Mouse (Mus musculus) forebrain, embryonic 12.5 days (tissue): ENCODE data around the gene Dnah2. TPM values are rescaled to one million over a fixed set of nuclear protein-coding genes. Genes with fewer than 3 reads are reported as not detected.

Experiments
- ATAC-seq: fragments of 200-750 bp; cut with Nextera tagmentation; 2 replicates; pipeline ENCODE4 v1.8.0; 2017; ENCODE audit warnings: moderate TSS enrichment; ENCODE audit not compliant: low FRiP score
- H3K27ac ChIP-seq: fragments of 300-500 bp; sonication (generic); 2 replicates; pipeline ENCODE4 v1.5.1; 2016; ENCODE audit warnings: mild to moderate bottlenecking
- H3K27me3 ChIP-seq: fragments of 300-500 bp; sonication (generic); 2 replicates; pipeline ENCODE4 v1.6.1; 2016; ENCODE audit warnings: mild to moderate bottlenecking
- H3K36me3 ChIP-seq: fragments of 300-500 bp; sonication (generic); replicated peaks from 2 replicates; pipeline ENCODE4 v1.6.1; 2016; ENCODE audit warnings: mild to moderate bottlenecking
- H3K4me1 ChIP-seq: fragments of 300-500 bp; sonication (generic); 2 replicates; pipeline ENCODE4 v1.6.1; 2016
- H3K4me2 ChIP-seq: fragments of 300-500 bp; sonication (generic); 2 replicates; pipeline ENCODE4 v1.6.1; 2016; ENCODE audit warnings: mild to moderate bottlenecking, moderate library complexity
- H3K4me3 ChIP-seq: fragments of 300-500 bp; sonication (generic); replicated peaks from 2 replicates; pipeline ENCODE4 v1.5.1; 2016; ENCODE audit warnings: mild to moderate bottlenecking
- H3K9ac ChIP-seq: fragments of 300-500 bp; sonication (generic); 2 replicates; pipeline ENCODE4 v1.6.1; 2016; ENCODE audit warnings: mild to moderate bottlenecking
- H3K9me3 ChIP-seq: fragments of 300-500 bp; sonication (generic); 2 replicates; pipeline ENCODE4 v1.6.1; 2016
- WGBS: fragments of 180-500 bp; shearing (Covaris S2); methylation state at CpG from one replicate; pipeline ENCODE4 v1.1.7; 2016; 5-methylcytosine and 5-hydroxymethylcytosine counted together
- polyA plus RNA-seq: library from polyadenylated mRNA; unstranded; fragments of >200 nt; fragmentation: Nextera tagmentation; extraction: Ambion mirVana; gene quantifications from 2 replicates; pipeline ENCODE4 v1.2.1, GENCODE M21; 2016

The Dnah2 gene
- polyA plus RNA-seq, 1 experiment from 2014 or later, result 2.1 TPM

DNA sequence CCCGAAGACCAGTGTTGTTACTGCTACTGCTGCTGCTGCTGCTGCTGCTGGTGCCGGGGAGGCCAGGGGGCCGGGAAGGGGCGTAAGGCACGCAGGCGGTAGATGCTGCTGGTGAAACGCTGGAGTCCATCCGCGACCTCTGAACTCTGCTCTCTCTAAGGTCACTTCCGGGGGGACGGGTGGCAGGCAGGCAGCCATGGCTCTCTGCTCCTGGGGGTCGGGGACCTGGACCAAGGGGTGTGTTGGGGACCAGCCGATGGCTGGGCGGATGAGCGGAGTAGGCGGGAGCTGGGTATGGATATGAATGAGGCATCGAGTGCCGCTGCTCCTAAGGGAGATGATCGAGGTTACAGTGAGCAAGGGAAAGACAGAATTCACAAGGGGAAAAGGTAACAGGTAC is 142.6 kb downstream of the Dnah2 start:
- H3K36me3 ChIP-seq, result peaks cover 69% of the 10 kb centered on the region
- no peaks in the 10 kb centered on the region for H3K9me3 ChIP-seq
- no peak overlapping the region for H3K4me3 ChIP-seq
- WGBS, result 91% methylated on average over 19 of the region's 19 CpGs
- H3K4me2 ChIP-seq, result no peak overlapping the region
- H3K27ac ChIP-seq, result no peak overlapping the region
- H3K9ac ChIP-seq, result no peak overlapping the region
- peaks cover 24% of the 10 kb centered on the region for H3K4me1 ChIP-seq
- H3K27me3 ChIP-seq, result peaks cover 6% of the 10 kb centered on the region; the same call in 1 of the 2 replicates
- no peak for ATAC-seq

- H3K27me3 ChIP-seq, result peaks cover 13% of the 10 kb centered on the region
- 89% methylated on average over 24 of the region's 24 CpGs for WGBS
- no peak for ATAC-seq
- peaks cover 24% of the 10 kb centered on the region for H3K4me1 ChIP-seq
- no peaks in the 10 kb centered on the region for H3K9me3 ChIP-seq
- H3K9ac ChIP-seq, result no peak overlapping the region
- H3K36me3 ChIP-seq, result peaks cover 76% of the 10 kb centered on the region
- H3K4me3 ChIP-seq, result no peak overlapping the region
- no peak overlapping the region for H3K4me2 ChIP-seq
- H3K27ac ChIP-seq, result no peak overlapping the region
Observed at GRCm38 (mm10) chr11:69405397-69406200, 143.3 kb downstream of the Dnah2 start.

- Histone ChIP-seq H3K27ac (no peak overlapping the region), H3K4me3 (no peak overlapping the region), H3K9ac (no peak overlapping the region), H3K36me3 (peaks cover 84% of the 10 kb centered on the region), H3K9me3 (no peaks in the 10 kb centered on the region), H3K4me2 (no peak overlapping the region), H3K27me3 (peaks cover 21% of the 10 kb centered on the region), H3K4me1 (peaks cover 28% of the 10 kb centered on the region)
- ATAC-seq, result no peak
- WGBS, result 93% methylated on average over 21 of the region's 24 CpGs
Observed at GRCm38 (mm10) chr11:69404595-69405396, 144.1 kb downstream of the Dnah2 start.

DNA sequence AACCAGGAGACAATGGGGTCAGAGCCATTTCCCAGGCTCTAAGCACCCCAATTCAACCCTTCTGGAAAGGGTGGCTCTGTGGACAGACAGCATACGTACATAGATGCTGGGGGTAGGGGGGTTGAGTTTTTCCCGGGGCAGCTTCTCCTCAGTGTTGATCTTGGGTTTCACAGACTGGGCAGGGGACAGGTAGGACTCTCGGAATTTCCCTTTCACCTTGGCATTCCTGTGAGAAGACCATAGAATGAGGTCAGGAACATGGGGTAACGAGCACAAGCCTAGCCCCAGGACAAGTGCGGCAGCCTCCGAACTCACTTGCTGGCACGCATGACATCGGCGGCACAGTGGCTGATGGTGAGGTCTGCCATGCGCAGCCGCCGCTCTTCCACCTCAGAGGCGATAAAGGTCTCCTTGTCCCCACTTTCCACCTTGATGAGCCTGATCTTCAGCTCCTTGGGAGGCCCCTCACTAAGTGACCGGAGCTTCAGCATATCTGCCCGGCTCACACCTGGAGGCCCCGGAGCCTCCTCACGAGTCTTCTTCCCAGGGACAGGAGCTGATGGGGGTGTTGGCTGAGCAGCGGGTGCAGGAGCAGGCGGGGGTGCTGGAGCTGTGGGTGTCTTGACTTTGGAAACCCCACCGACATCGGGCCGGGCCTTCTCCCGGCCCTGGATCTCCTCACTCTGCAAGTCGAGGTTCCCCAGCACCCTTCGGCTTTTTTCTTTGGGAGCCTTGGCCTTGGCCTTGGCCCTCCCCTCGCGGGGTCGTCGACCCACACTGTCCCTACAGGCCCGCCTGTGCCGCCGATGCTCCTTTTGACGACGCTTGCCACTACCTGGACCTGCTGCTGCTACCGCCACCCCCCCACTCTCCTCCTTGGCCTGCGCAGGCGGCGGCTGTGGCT is 145.0 kb downstream of the Dnah2 start:
- peaks cover 24% of the 10 kb centered on the region for H3K27me3 ChIP-seq
- no peak for ATAC-seq
- WGBS, result 92% methylated on average over 36 of the region's 38 CpGs
- H3K36me3 ChIP-seq, result peaks cover 90% of the 10 kb centered on the region
- H3K4me3 ChIP-seq, result no peak overlapping the region
- H3K9me3 ChIP-seq, result no peaks in the 10 kb centered on the region
- no peak overlapping the region for H3K9ac ChIP-seq
- H3K4me1 ChIP-seq, result peaks cover 35% of the 10 kb centered on the region
- no peak overlapping the region for H3K4me2 ChIP-seq
- no peak overlapping the region for H3K27ac ChIP-seq

GRCm38 (mm10) chr11:69401987-69402386 is 146.9 kb downstream of the Dnah2 start:
- 81% methylated on average over 12 of the region's 12 CpGs for WGBS
- ATAC-seq, result no peak
- no peak overlapping the region for H3K27ac ChIP-seq

DNA sequence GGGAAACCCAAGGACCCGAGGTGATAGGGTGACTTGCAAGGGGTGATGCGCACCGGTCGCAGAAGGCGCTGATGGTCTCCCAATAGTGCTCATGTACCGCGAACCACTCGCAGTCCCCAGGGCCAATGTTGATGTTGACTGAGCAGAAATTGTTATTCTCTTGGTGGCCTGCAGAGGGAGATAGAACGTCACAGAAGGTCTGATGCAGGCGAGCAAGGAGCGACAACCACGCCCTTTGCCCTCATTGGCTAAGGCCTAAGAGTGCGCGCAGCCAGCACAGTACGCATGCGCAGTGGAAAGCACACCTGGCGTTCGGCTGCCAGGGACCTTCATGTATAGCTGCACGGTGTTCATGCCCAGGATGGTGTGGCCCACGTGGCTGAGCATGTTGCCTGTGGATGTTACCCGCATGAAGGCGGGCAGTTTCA is 147.7 kb downstream of the Dnah2 start:
- 19% methylated on average over 22 of the region's 22 CpGs for WGBS
- H3K9me3 ChIP-seq, result no peaks in the 10 kb centered on the region
- no peak overlapping the region for H3K9ac ChIP-seq
- H3K4me3 ChIP-seq, result no peak overlapping the region
- peaks cover 43% of the 10 kb centered on the region for H3K27me3 ChIP-seq
- H3K4me1 ChIP-seq, result peaks cover 44% of the 10 kb centered on the region
- H3K4me2 ChIP-seq, result no peak overlapping the region; the same call in 1 of the 2 replicates
- ATAC-seq, result peak; percentile 79
- H3K36me3 ChIP-seq, result peaks cover 73% of the 10 kb centered on the region
- no peak overlapping the region for H3K27ac ChIP-seq

More at GRCm38 (mm10) chr11:69401987-69402386, 146.9 kb downstream of the Dnah2 start:
- peaks cover 36% of the 10 kb centered on the region for H3K4me1 ChIP-seq
- no peak overlapping the region for H3K9ac ChIP-seq
- H3K27me3 ChIP-seq, result peaks cover 40% of the 10 kb centered on the region
- no peak overlapping the region for H3K4me2 ChIP-seq
- H3K36me3 ChIP-seq, result peaks cover 81% of the 10 kb centered on the region
- H3K4me3 ChIP-seq, result no peak overlapping the region
- H3K9me3 ChIP-seq, result no peaks in the 10 kb centered on the region

- H3K9me3 ChIP-seq, result no peaks in the 10 kb centered on the region
- no peak overlapping the region; the same call in 1 of the 2 replicates for H3K4me3 ChIP-seq
- no peak overlapping the region for H3K27ac ChIP-seq
- WGBS, result 76% methylated on average over 25 of the region's 25 CpGs
- H3K9ac ChIP-seq, result 0 out of 2 replicates have a peak overlapping the region, but pooled peaks have one; percentile 21
- peaks cover 46% of the 10 kb centered on the region for H3K4me1 ChIP-seq
- peaks cover 63% of the 10 kb centered on the region for H3K36me3 ChIP-seq
- H3K4me2 ChIP-seq, result 0 out of 2 replicates have a peak overlapping the region, but pooled peaks have one; percentile 24
- H3K27me3 ChIP-seq, result peaks cover 43% of the 10 kb centered on the region
- ATAC-seq, result no peak
Observed at GRCm38 (mm10) chr11:69400083-69400850, 148.6 kb downstream of the Dnah2 start.

DNA sequence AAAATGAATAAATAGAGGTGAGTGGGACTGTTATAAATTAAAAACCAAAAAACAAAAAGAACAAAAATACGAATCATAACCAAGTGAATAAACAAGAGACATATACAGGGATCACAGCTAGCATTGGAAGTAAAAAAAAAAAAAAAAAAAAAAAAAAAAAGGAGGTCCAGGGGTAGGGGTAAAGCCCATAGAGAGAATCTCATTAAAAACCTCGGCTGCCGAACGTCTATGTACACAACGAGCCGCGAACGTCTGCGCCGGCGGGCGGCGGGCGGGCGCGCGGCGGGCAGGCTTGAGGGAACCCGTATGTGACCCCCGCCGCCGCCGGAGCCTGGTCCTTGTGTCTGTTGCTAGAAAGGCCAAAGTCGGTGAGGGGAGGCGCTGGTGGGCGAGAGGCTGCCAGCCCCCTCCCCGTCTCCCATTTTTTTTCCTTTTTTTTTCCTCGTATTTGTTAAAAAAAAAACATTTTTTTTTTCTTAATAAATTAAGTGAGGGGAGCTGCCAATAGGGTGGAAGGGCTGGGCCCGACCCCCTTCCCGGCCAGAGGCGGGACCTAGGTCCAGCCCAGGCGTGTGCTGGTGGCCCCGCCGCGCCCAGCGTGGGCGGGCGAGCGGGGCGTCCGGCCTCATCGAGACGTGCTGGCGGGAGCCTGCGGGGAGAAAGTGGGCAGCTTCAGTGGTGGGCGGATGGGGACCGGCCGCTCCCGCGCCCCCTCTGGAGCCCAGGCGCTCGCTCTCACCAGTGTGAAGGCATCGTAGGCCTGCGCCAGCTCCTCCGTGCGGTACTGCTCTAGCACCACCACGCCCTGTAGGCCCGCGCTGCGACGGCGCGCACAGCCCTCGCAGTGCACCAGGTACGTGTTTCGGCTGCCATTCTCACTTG is 149.5 kb downstream of the Dnah2 start:
- H3K27me3 ChIP-seq, result peaks cover 43% of the 10 kb centered on the region
- no peak overlapping the region; the same call in 1 of the 2 replicates for H3K4me3 ChIP-seq
- WGBS, result 13% methylated on average over 66 of the region's 66 CpGs
- H3K36me3 ChIP-seq, result peaks cover 55% of the 10 kb centered on the region
- no peak overlapping the region for H3K27ac ChIP-seq
- H3K9me3 ChIP-seq, result no peaks in the 10 kb centered on the region
- peak overlapping the region; percentile 24; the same call in 1 of the 2 replicates for H3K4me2 ChIP-seq
- 0 out of 2 replicates have a peak overlapping the region, but pooled peaks have one; percentile 21 for H3K9ac ChIP-seq
- ATAC-seq, result no peak
- H3K4me1 ChIP-seq, result peaks cover 49% of the 10 kb centered on the region

DNA sequence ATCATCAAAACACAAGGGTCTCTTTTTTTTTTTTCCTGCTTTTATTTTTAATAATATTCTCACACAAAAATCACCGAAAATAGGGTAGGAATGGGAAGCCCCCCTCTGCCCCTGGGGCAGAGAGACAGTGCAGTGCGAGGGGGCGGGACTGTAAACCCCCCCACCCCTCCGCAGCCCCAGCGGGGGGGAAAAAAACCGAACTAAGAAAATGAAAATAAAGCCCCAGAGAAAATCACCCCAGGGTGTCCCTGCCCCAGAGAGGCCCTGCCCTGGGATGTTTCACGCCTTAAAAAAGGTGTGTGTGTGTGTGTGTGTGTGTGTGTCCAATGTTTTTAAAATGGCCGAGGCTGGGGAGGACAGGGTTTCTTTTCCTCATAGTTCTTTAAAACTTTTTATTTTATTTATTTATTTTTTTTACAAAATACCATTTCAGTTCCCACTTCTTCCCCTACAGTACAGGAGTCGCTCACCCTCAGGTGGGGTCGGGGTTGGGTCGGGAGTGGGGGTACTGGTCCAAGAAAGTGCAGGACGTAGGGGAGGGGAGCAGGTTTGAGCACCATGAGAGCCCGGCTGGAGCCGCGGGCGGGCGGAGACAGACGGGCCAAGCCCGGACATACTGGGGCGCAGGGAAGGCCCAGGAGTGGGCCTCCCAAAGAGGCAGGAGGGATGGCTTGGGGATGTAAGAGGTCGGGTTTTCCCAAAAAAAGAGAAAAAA is 150.3 kb downstream of the Dnah2 start:
- Histone ChIP-seq H3K4me3 (peak overlapping the region; percentile 27; the same call in 1 of the 2 replicates), H3K9ac (peak overlapping the region; percentile 43), H3K4me2 (peak overlapping the region; percentile 82), H3K27me3 (peaks cover 43% of the 10 kb centered on the region), H3K4me1 (peaks cover 53% of the 10 kb centered on the region), H3K27ac (no peak overlapping the region), H3K9me3 (no peaks in the 10 kb centered on the region), H3K36me3 (peaks cover 47% of the 10 kb centered on the region)
- 12% methylated on average over 21 of the region's 21 CpGs for WGBS
- ATAC-seq, result no peak

- Histone ChIP-seq H3K9ac (peak within 1 kb of the TSS; percentile 78), H3K27me3 (peaks cover 43% of the 10 kb centered on the region), H3K9me3 (no peaks in the 10 kb centered on the region), H3K4me3 (peak within 1 kb of the TSS; percentile 27), H3K36me3 (peaks cover 41% of the 10 kb centered on the region), H3K4me1 (peaks cover 53% of the 10 kb centered on the region), H3K27ac (peak within 1 kb of the TSS; percentile 46), H3K4me2 (peak within 1 kb of the TSS; percentile 82)
- ATAC-seq, result no peak
- 3% methylated on average over 16 of the region's 16 CpGs for whole genome bisulfite sequencing
Observed at GRCm38 (mm10) chr11:69398059-69398458, 150.9 kb downstream of the Dnah2 start, which contains the start of gene Tmem88. Gene Tmem88 (minus strand): TSS chr11:69398234.
